In genomic region chr19:8980771-8981170, GRCm38 (mm10) we compare ENCODE assay signal across 10 mouse cellular contexts. TPM values are rescaled to one million over a fixed set of nuclear protein-coding genes. Genes with fewer than 3 reads are reported as not detected.
DNase-seq lines count a peak whose midpoint lies in the region; ATAC-seq and TF ChIP-seq lines count a peak whose summit lies in the region.
"Had no signal": no experiment of that assay in that cellular context is flagged by ENCODE, and none has a peak within 500 bp of the region (broad histone marks: within the 10 kb centered on the region; RNA-seq: fewer than 3 reads in every experiment).

No protein-coding gene starts in this region.

- no peaks in the 10 kb centered on the region for H3K9me3 ChIP-seq in liver, embryonic 12.5 days (replicated peaks)
- H3K9me3 ChIP-seq in MEL (replicated peaks; ENCODE audit: insufficient read depth, low read length) = no peaks in the 10 kb centered on the region
- H3K9me3 ChIP-seq in embryonic facial prominence, embryonic 14.5 days (ENCODE audit: control insufficient read depth, low read length) = no peaks in the 10 kb centered on the region
- H3K9me3 ChIP-seq: neural tube, embryonic 12.5 days had no signal

- no peak overlapping the region for H3K9ac ChIP-seq in liver, embryonic 12.5 days
- peak overlapping the region; percentile 13; the same call in 1 of the 2 replicates for H3K9ac ChIP-seq in MEL (ENCODE audit: control insufficient read depth, low read depth, low read length, poor library complexity, severe bottlenecking)
- no peak overlapping the region for H3K9ac ChIP-seq in embryonic facial prominence, embryonic 14.5 days (ENCODE audit: low read depth, low read length)
- H3K9ac ChIP-seq: neural tube, embryonic 12.5 days had no signal

- WGBS in liver, embryonic 12.5 days (ENCODE audit: insufficient replicate concordance) = 43% methylated on average over 5 of the region's 5 CpGs
- 52% methylated on average over 5 of the region's 5 CpGs for WGBS in embryonic facial prominence, embryonic 14.5 days

- H3K79me2 ChIP-seq in MEL (ENCODE audit: control insufficient read depth, insufficient read depth, low read length, poor library complexity) = peaks cover 2% of the 10 kb centered on the region; the same call in 1 of the 2 replicates

- no peak for TF ChIP-seq CTCF in MEL (IDR thresholded peaks at IDR 0.05 in 2 of 3, conservative IDR thresholded peaks at IDR 0.05 in 1 of 3; ENCODE audit: control insufficient read depth in 1 of 3, insufficient read depth in 1 of 3, low read depth in 2 of 3, low read length in 3 of 3, poor library complexity in 1 of 3, severe bottlenecking in 1 of 3)

- H3K4me3 ChIP-seq in liver, embryonic 12.5 days = no peak overlapping the region
- no peak overlapping the region for H3K4me3 ChIP-seq in MEL (ENCODE audit: control insufficient read depth in 1 of 2, insufficient read depth in 1 of 2, low read depth in 2 of 2, low read length in 2 of 2)
- H3K4me3 ChIP-seq in embryonic facial prominence, embryonic 14.5 days (ENCODE audit: low read depth, low read length) = no peak overlapping the region
- H3K4me3 ChIP-seq: neural tube, embryonic 12.5 days had no signal

- DNase-seq in liver = no peak
- DNase-seq in MEL (ENCODE audit: low read depth, low spot score) = peak; percentile 90
- DNase-seq in embryonic facial prominence, embryonic 14.5 days (ENCODE audit: low spot score) = no peak
- peak; percentile 69 to 73 for DNase-seq in natural killer cell, adult 2 months (ENCODE audit: low spot score in 2 of 2)
- DNase-seq in cerebellum, adult 9-11 months = no peak
- DNase-seq in retina, postnatal 1 day = no peak
- no peak for DNase-seq in testis, postnatal 14 days (ENCODE audit: low spot score)

- no peak for TF ChIP-seq RAD21 in MEL (IDR thresholded peaks at IDR 0.05; ENCODE audit: low read depth, low read length)

- TF ChIP-seq EP300 in MEL (IDR thresholded peaks at IDR 0.05; ENCODE audit: low read depth in 1 of 2, low read length in 2 of 2) = 0 out of 4 replicates have a peak, but pooled peaks have one; percentile 11 to 12

- H3K36me3 ChIP-seq in liver, embryonic 12.5 days = peaks cover 53% of the 10 kb centered on the region
- H3K36me3 ChIP-seq in MEL (ENCODE audit: control insufficient read depth in 1 of 2, insufficient read depth in 2 of 2, low read length in 2 of 2) = peaks cover 16 to 71% of the 10 kb centered on the region in 2 experiments
- peaks cover 52% of the 10 kb centered on the region for H3K36me3 ChIP-seq in embryonic facial prominence, embryonic 14.5 days (ENCODE audit: control insufficient read depth, insufficient read depth, low read length)

- ATAC-seq in liver, embryonic 12.5 days = no peak
- no peak for ATAC-seq in embryonic facial prominence, embryonic 14.5 days (ENCODE audit: low read depth)
- ATAC-seq: hindbrain, postnatal 0 days had no signal

- peak in 1 of 2 experiments; percentile 45; a peak in 2 of 4 replicates for TF ChIP-seq POLR2A in MEL (IDR thresholded peaks at IDR 0.05; ENCODE audit: control insufficient read depth in 1 of 2, insufficient read depth in 1 of 2, low read depth in 1 of 2, low read length in 2 of 2, poor library complexity in 1 of 2)

- peaks cover 43% of the 10 kb centered on the region for H3K4me1 ChIP-seq in liver, embryonic 12.5 days
- peaks cover 18 to 48% of the 10 kb centered on the region in 2 experiments for H3K4me1 ChIP-seq in MEL (ENCODE audit: control insufficient read depth in 1 of 2, insufficient read depth in 2 of 2, low read length in 2 of 2)
- H3K4me1 ChIP-seq in embryonic facial prominence, embryonic 14.5 days (ENCODE audit: control insufficient read depth, insufficient read depth, low read length) = peaks cover 20% of the 10 kb centered on the region

- H3K27me3 ChIP-seq in liver, embryonic 12.5 days (replicated peaks) = peaks cover 4% of the 10 kb centered on the region
- H3K27me3 ChIP-seq in MEL (ENCODE audit: control insufficient read depth in 1 of 2, insufficient read depth in 2 of 2, low read length in 2 of 2) = no peaks in the 10 kb centered on the region
- no peaks in the 10 kb centered on the region for H3K27me3 ChIP-seq in embryonic facial prominence, embryonic 14.5 days (replicated peaks; ENCODE audit: control insufficient read depth, insufficient read depth, low read length)
- H3K27me3 ChIP-seq: neural tube, embryonic 12.5 days had no signal

- H3K27ac ChIP-seq in liver, embryonic 12.5 days = 0 out of 2 replicates have a peak overlapping the region, but pooled peaks have one; percentile 37
- H3K27ac ChIP-seq in MEL (ENCODE audit: control insufficient read depth, low read depth, low read length) = peak overlapping the region; percentile 58
- peak overlapping the region; percentile 23; the same call in 1 of the 2 replicates for H3K27ac ChIP-seq in embryonic facial prominence, embryonic 14.5 days (replicated peaks; ENCODE audit: low read depth, low read length)
- H3K27ac ChIP-seq: hindbrain, postnatal 0 days; neural tube, embryonic 12.5 days had no signal

- no peak overlapping the region for H3K4me2 ChIP-seq in liver, embryonic 12.5 days
- no peak overlapping the region for H3K4me2 ChIP-seq in embryonic facial prominence, embryonic 14.5 days (ENCODE audit: low read depth, low read length)
- H3K4me2 ChIP-seq: neural tube, embryonic 12.5 days had no signal

TF ChIP-seq in MEL, 35 proteins besides CTCF, POLR2A, EP300 and RAD21 (continues in another document):
- TF ChIP-seq RCOR1 (IDR thresholded peaks at IDR 0.05; ENCODE audit: low read depth, low read length) (no peak), ZKSCAN1 (IDR thresholded peaks at IDR 0.05; ENCODE audit: low read depth, low read length) (no peak), SMC3 (IDR thresholded peaks at IDR 0.05; ENCODE audit: low read depth, low read length) (no peak), CHD1 (IDR thresholded peaks at IDR 0.05; ENCODE audit: low read depth, low read length) (no peak), USF1 (IDR thresholded peaks at IDR 0.05; ENCODE audit: low read depth, low read length) (no peak), UBTF (IDR thresholded peaks at IDR 0.05; ENCODE audit: borderline replicate concordance, insufficient read depth, low read depth, low read length) (no peak), BHLHE40 (IDR thresholded peaks at IDR 0.05; ENCODE audit: borderline replicate concordance, low read depth, low read length) (no peak), MEF2A (IDR thresholded peaks at IDR 0.05; ENCODE audit: extremely low read depth, insufficient replicate concordance, low read depth, low read length, poor library complexity, severe bottlenecking) (no peak), MAFK (IDR thresholded peaks at IDR 0.05; ENCODE audit: borderline replicate concordance, low read depth, low read length) (no peak), USF2 (IDR thresholded peaks at IDR 0.05; ENCODE audit: borderline replicate concordance in 1 of 2, insufficient read depth in 1 of 2, low read depth in 1 of 2, low read length in 2 of 2) (no peak), NRF1 (IDR thresholded peaks at IDR 0.05; ENCODE audit: insufficient read depth, low read depth, low read length, poor library complexity, severe bottlenecking) (no peak), GABPA (IDR thresholded peaks at IDR 0.05; ENCODE audit: low read depth, low read length) (no peak), MXI1 (IDR thresholded peaks at IDR 0.05; ENCODE audit: low read depth, low read length) (no peak), MAZ (IDR thresholded peaks at IDR 0.05; ENCODE audit: low read depth, low read length) (no peak; the same call in 1 of the 2 replicates), TCF12 (IDR thresholded peaks at IDR 0.05; ENCODE audit: low read depth, low read length) (no peak), ZNF384 (IDR thresholded peaks at IDR 0.05; ENCODE audit: low read depth, low read length) (no peak), ELF1 (IDR thresholded peaks at IDR 0.05; ENCODE audit: low read depth, low read length) (no peak), TBP (IDR thresholded peaks at IDR 0.05; ENCODE audit: low read depth, low read length) (peak; percentile 37; the same call in 1 of the 2 replicates), TAL1 (IDR thresholded peaks at IDR 0.05; ENCODE audit: low read length) (no peak)

RNA-seq across cellular contexts. Expression of gene Ahnak, which starts 8.3 kb away (rescaled TPM):
- 1.8 and 2.0 TPM in 2 replicates for polyA plus RNA-seq in liver, embryonic 12.5 days (2016; fragmentation: Nextera tagmentation; extraction: Ambion mirVana)
- total RNA-seq in MEL (2012; rRNA removed) = 1.2 and 1.3 TPM in 2 replicates
- polyA plus RNA-seq in MEL (2012; ENCODE audit: insufficient read depth in 1 of 2, insufficient read length in 2 of 2, low read depth in 1 of 2, low replicate concordance in 2 of 2, missing spikeins in 1 of 2) = 1 to 10 TPM in 1 of 2 experiments, not detected in 1; 2.2 TPM
- 44.8 and 57.6 TPM in 2 replicates for polyA plus RNA-seq in embryonic facial prominence, embryonic 14.5 days (2014; fragmentation: Nextera tagmentation; extraction: Ambion mirVana)

RNA-seq across cellular contexts. Expression of gene Eef1g, which starts 13.9 kb away (rescaled TPM):
- 358 and 366 TPM in 2 replicates for polyA plus RNA-seq in liver, embryonic 12.5 days (2016; fragmentation: Nextera tagmentation; extraction: Ambion mirVana)
- 1,362 and 1,397 TPM in 2 replicates for total RNA-seq in MEL (2012; rRNA removed)
- 1,000 to 10,000 TPM; 1,691 to 1,817 TPM for polyA plus RNA-seq in MEL (2012; ENCODE audit: insufficient read depth in 1 of 2, insufficient read length in 2 of 2, low read depth in 1 of 2, low replicate concordance in 2 of 2, missing spikeins in 1 of 2)
- 469 and 503 TPM in 2 replicates for polyA plus RNA-seq in embryonic facial prominence, embryonic 14.5 days (2014; fragmentation: Nextera tagmentation; extraction: Ambion mirVana)

RNA-seq across cellular contexts. Expression of gene Tut1, which starts 27.1 kb away (rescaled TPM):
- polyA plus RNA-seq in liver, embryonic 12.5 days (2016; fragmentation: Nextera tagmentation; extraction: Ambion mirVana) = 26.0 and 27.7 TPM in 2 replicates
- total RNA-seq in MEL (2012; rRNA removed) = 54.6 and 54.9 TPM in 2 replicates
- polyA plus RNA-seq in MEL (2012; ENCODE audit: insufficient read depth in 1 of 2, insufficient read length in 2 of 2, low read depth in 1 of 2, low replicate concordance in 2 of 2, missing spikeins in 1 of 2) = 10 to 100 TPM in 1 of 2 experiments, not detected in 1; 68.2 TPM
- polyA plus RNA-seq in embryonic facial prominence, embryonic 14.5 days (2014; fragmentation: Nextera tagmentation; extraction: Ambion mirVana) = 24.7 and 27.8 TPM in 2 replicates

RNA-seq across cellular contexts. Expression of gene Mta2, which starts 39.1 kb away (rescaled TPM):
- polyA plus RNA-seq in liver, embryonic 12.5 days (2016; fragmentation: Nextera tagmentation; extraction: Ambion mirVana) = 138 and 140 TPM in 2 replicates
- 150 and 171 TPM in 2 replicates for total RNA-seq in MEL (2012; rRNA removed)
- polyA plus RNA-seq in MEL (2012; ENCODE audit: insufficient read depth in 1 of 2, insufficient read length in 2 of 2, low read depth in 1 of 2, low replicate concordance in 2 of 2, missing spikeins in 1 of 2) = 100 to 1,000 TPM; 116 to 167 TPM
- 39.7 and 43.6 TPM in 2 replicates for polyA plus RNA-seq in embryonic facial prominence, embryonic 14.5 days (2014; fragmentation: Nextera tagmentation; extraction: Ambion mirVana)

RNA-seq across cellular contexts. Expression of gene Eml3, which starts 51.4 kb away (rescaled TPM):
- 21.3 and 23.0 TPM in 2 replicates for polyA plus RNA-seq in liver, embryonic 12.5 days (2016; fragmentation: Nextera tagmentation; extraction: Ambion mirVana)
- 13.0 and 16.6 TPM in 2 replicates for total RNA-seq in MEL (2012; rRNA removed)
- polyA plus RNA-seq in MEL (2012; ENCODE audit: insufficient read depth in 1 of 2, insufficient read length in 2 of 2, low read depth in 1 of 2, low replicate concordance in 2 of 2, missing spikeins in 1 of 2) = 10 to 100 TPM in 1 of 2 experiments, not detected in 1; 23.4 TPM
- polyA plus RNA-seq in embryonic facial prominence, embryonic 14.5 days (2014; fragmentation: Nextera tagmentation; extraction: Ambion mirVana) = 18.2 and 20.4 TPM in 2 replicates

Comparison
In these comparisons a context has a peak if more than half of its experiments do, and no peak if none do; other contexts are left out.
1. DNase-seq: peak in MEL (single experiment) and natural killer cell, adult 2 months (2 of 2); none in liver (single experiment), embryonic facial prominence, embryonic 14.5 days (single experiment), cerebellum, adult 9-11 months (single experiment), retina, postnatal 1 day (single experiment) and testis, postnatal 14 days (single experiment).
2. RNA of gene Ahnak, which starts 8.3 kb away (polyA plus RNA-seq): 44.8 to 57.6 TPM in embryonic facial prominence, embryonic 14.5 days; 2.2 TPM in MEL and 1.8 to 2.0 TPM in liver, embryonic 12.5 days; every median in the first group is over 10 times any median in the second.
3. Peak in every context shown above with its lines, with median percentiles within 50 percentile points of each other: H3K27ac ChIP-seq.